Mouse (Mus musculus): ENCODE data around the gene Calm4.

DNA sequence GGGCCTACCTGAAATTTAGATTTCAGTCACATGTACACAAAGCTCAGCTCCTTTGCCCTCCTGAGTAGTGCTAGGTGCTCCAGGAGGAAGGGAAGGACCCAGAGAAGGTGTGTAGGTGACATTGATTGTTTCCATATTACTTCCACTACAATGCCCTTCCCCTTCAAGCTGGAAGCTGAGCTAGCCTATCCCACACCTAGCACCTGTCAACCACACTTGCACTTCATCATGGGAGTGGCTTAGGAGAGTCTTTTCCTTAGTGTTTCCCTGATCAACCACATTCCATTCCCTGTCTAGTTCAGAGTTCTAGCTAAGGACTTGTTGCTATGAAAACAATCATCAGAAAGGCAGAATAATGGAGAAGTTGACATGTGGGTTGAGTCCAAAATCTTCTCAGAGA is 38.8 kb upstream of the Calm4 start:
- TF ChIP-seq GATA1 (IDR thresholded peaks at IDR 0.05; ENCODE audit: borderline replicate concordance, low read length) (no peak), FLI1 (IDR thresholded peaks at IDR 0.05; ENCODE audit: low read length) (no peak)

Measured in megakaryocyte, embryonic 14.5 days (primary cell).